Mouse (Mus musculus) midbrain, embryonic 11.5 days (tissue): ENCODE results near the gene Ugt1a6b. TPM values are rescaled to one million over a fixed set of nuclear protein-coding genes. Genes with fewer than 3 reads are reported as not detected.
A peak's percentile ranks its signal among the peaks of the same experiment; 100 is the strongest.
"Not testable (repeated sequence)": the region's sequence is repeated elsewhere in the genome, so short reads cannot be mapped to it uniquely, and the experiment has no call there.

Experiments
- ATAC-seq: fragments of 200-750 bp; cut with Nextera tagmentation; 2 replicates; pipeline ENCODE4 v1.8.0; 2017; ENCODE audit warnings: moderate TSS enrichment, moderate library complexity; ENCODE audit not compliant: low FRiP score
- DNase-seq: peaks from one replicate; pipeline ENCODE4 v3.0.0; 2015; ENCODE audit warnings: low spot score; ENCODE audit errors: missing footprints
- H3K27ac ChIP-seq: fragments of 300-500 bp; sonication (generic); 2 replicates; pipeline ENCODE4 v1.5.1; 2014; ENCODE audit warnings: low read depth, low read length
- H3K27me3 ChIP-seq: fragments of 300-500 bp; sonication (generic); 2 replicates; pipeline ENCODE4 v1.6.1; 2014; ENCODE audit warnings: mild to moderate bottlenecking, low read length, moderate library complexity, mixed read lengths; ENCODE audit not compliant: control insufficient read depth, insufficient read depth
- H3K36me3 ChIP-seq: fragments of 300-500 bp; sonication (generic); 2 replicates; pipeline ENCODE4 v1.6.1; 2014; ENCODE audit warnings: mild to moderate bottlenecking, low read length, moderate library complexity, mixed read lengths; ENCODE audit not compliant: control insufficient read depth, insufficient read depth
- H3K4me1 ChIP-seq: fragments of 300-500 bp; sonication (generic); 2 replicates; pipeline ENCODE4 v1.6.1; 2014; ENCODE audit warnings: low read length; ENCODE audit not compliant: control insufficient read depth, insufficient read depth
- H3K4me2 ChIP-seq: fragments of 300-500 bp; sonication (generic); 2 replicates; pipeline ENCODE4 v1.6.1; 2014; ENCODE audit warnings: mild to moderate bottlenecking, moderate library complexity
- H3K4me3 ChIP-seq: fragments of 300-500 bp; sonication (generic); 2 replicates; pipeline ENCODE4 v1.5.1; 2014; ENCODE audit warnings: low read depth, low read length
- H3K9ac ChIP-seq: fragments of 300-500 bp; sonication (generic); 2 replicates; pipeline ENCODE4 v1.6.1; 2014; ENCODE audit warnings: low read length
- H3K9me3 ChIP-seq: fragments of 300-500 bp; sonication (generic); 2 replicates; pipeline ENCODE4 v1.6.1; 2016; ENCODE audit warnings: low read length; ENCODE audit not compliant: control insufficient read depth
- WGBS: fragments of 180-500 bp; shearing (Covaris S2); extraction: QIAGEN DNeasy Blood & Tissue Kit; methylation state at CpG from one replicate; pipeline ENCODE4 v1.1.7; 2014; 5-methylcytosine and 5-hydroxymethylcytosine counted together
- polyA plus RNA-seq: library from polyadenylated mRNA; unstranded; fragments of >200 nt; fragmentation: Nextera tagmentation; extraction: Ambion mirVana; gene quantifications from 2 replicates; pipeline ENCODE4 v1.2.1, GENCODE M21; 2014

Ugt1a6b gene
- polyA plus RNA-seq, 1 experiment from 2014 or later, result not detected

DNA sequence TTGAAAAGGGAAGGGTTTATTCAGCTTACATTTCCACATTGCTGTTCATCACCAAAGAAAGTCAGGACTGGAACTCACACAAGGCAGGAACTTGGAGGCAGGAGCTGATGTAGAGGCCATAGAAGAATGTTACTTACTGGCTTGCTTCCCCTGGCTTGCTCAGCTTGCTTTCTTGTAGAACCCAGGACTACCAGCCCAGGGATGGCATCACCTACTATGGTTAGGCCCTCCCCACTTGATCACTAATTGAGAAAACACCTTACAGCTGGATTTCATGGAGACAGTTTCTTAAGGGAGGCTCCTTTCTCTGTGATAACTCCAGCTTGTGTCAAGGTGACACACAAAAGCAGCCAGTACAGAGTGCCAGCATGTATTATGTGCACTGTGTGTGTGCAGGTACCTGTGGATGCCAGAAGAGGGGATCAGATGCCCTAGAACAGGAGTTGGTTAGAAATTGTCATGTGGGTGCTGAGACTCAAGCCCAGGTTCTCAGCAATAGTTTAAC is 120.0 kb downstream of the Ugt1a6b start:
- ATAC-seq, result not testable (repeated sequence)

DNA sequence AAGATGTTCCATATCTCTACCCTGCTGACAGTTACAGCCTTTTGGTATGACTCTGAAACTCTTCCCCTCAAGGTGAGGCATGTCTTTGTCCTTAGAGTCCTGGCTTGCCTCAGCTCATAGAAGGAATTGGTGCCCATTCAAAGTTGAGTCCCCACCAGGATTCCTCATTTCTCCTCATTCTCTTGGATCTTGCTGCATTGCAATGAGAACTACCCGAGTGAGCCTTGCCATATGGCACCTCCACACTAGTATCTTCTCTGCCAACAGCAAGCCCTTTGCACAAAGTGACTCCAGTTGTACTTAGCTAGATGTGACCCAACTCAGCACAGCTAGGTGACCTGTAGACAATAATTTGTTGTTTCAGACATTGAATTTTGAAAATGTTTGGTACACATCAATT is 120.5 kb downstream of the Ugt1a6b start:
- Histone ChIP-seq H3K27ac (no peak overlapping the region), H3K9ac (no peak overlapping the region), H3K4me2 (no peak overlapping the region), H3K4me3 (no peak overlapping the region), H3K27me3 (no peaks in the 10 kb centered on the region), H3K36me3 (no peaks in the 10 kb centered on the region), H3K9me3 (peaks cover 37% of the 10 kb centered on the region), H3K4me1 (no peaks in the 10 kb centered on the region)
- 61% methylated on average over 1 of the region's 1 CpGs for WGBS
- ATAC-seq, result no peak
- DNase-seq, result no peak

More for the DNA sequence above, 120.0 kb downstream of the Ugt1a6b start:
- DNase-seq, result peak; percentile 73
- H3K9ac ChIP-seq, H3K4me2 ChIP-seq, H3K4me3 ChIP-seq, H3K36me3 ChIP-seq, H3K27me3 ChIP-seq, H3K4me1 ChIP-seq, H3K27ac ChIP-seq: not testable (repeated sequence)
- peaks cover 32% of the 10 kb centered on the region for H3K9me3 ChIP-seq

DNA sequence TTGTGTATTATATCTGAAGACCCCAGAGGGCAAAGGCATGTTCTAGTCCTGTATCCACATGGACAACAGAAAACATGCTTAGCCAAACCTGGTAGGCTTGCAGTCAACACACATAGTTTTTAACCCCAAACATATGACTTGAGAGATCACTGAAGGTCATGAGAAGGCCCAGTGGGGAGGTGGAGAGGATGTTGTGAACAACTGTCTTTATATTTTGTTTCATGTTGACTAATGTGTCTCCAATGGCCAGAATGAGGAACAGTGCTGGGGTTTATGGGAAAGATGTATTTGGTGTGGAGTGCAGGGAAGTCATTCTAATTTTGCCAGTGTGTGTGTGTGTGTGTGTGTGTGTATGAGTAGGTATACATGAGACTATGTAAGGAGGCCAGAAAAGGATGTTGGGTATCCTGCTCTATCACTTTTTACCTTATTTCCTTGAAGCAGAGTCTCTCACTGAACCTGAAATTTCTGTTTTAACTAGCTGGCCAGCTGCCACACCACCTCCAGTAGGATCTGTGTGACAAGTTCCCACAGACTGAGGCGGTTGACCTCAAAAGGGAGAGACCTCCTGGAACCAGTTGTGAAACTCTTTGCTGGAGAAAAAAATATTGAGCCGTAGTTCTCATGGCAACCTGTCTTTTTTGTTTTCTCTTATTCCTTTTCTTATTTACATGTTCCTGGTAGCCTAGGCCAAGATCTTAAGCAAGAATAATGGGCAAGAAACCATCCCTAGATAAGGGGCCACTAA is 121.2 kb downstream of the Ugt1a6b start:
- 68% methylated on average over 2 of the region's 2 CpGs for WGBS
- Histone ChIP-seq H3K9me3 (peaks cover 43% of the 10 kb centered on the region), H3K4me1 (no peaks in the 10 kb centered on the region), H3K27me3 (no peaks in the 10 kb centered on the region), H3K4me2 (no peak overlapping the region), H3K4me3 (no peak overlapping the region), H3K36me3 (no peaks in the 10 kb centered on the region), H3K9ac (no peak overlapping the region), H3K27ac (no peak overlapping the region)
- DNase-seq (no peak), ATAC-seq (no peak)

DNA sequence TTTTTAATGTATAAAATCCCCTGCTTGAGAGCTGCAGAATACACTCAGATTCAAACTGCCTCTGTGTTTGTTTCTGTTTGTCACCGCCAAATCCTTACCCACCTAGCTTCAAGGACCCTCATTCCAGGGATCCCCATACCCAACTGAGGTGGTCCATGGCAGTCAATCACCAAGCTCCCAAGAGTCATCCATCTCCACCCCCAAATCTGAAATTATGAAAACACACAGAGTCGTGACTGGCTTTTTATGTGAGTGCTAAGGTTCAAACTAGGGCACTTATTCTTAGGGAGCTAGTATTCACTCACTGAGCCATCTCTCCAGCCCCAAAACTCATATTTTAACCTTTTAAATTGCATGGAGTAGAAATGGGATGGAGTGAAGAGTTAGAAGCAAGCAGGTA is 122.2 kb downstream of the Ugt1a6b start:
- 44% methylated on average over 2 of the region's 2 CpGs for WGBS
- H3K4me3 ChIP-seq, H3K27ac ChIP-seq, H3K9ac ChIP-seq, ATAC-seq, H3K27me3 ChIP-seq, H3K4me1 ChIP-seq, H3K4me2 ChIP-seq, DNase-seq, H3K36me3 ChIP-seq: not testable (repeated sequence)
- H3K9me3 ChIP-seq, result peaks cover 54% of the 10 kb centered on the region

DNA sequence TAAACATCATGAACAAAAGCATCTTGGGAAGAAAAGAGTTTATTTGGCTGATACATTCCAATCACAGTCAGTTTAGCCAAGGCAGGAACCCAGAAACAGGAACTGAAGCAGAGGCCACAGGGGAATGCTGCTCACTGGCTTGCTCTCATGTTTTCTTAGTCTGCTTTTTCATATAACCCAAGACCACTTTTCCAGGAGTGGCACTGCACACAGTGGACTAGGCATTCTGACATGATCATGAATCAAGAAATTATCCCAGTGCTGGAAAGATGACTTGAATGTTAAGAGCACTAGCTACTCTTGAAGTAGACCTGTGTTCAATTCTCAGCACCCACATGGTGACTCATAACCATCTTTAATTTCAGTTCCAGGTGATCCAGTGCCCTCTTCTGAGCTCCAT is 122.7 kb downstream of the Ugt1a6b start:
- Histone ChIP-seq H3K27me3 (no peaks in the 10 kb centered on the region), H3K36me3 (no peaks in the 10 kb centered on the region), H3K4me2 (no peak overlapping the region), H3K4me3 (no peak overlapping the region), H3K9ac (no peak overlapping the region), H3K9me3 (peaks cover 59% of the 10 kb centered on the region), H3K27ac (no peak overlapping the region), H3K4me1 (no peaks in the 10 kb centered on the region)
- ATAC-seq (no peak), DNase-seq (no peak)

DNA sequence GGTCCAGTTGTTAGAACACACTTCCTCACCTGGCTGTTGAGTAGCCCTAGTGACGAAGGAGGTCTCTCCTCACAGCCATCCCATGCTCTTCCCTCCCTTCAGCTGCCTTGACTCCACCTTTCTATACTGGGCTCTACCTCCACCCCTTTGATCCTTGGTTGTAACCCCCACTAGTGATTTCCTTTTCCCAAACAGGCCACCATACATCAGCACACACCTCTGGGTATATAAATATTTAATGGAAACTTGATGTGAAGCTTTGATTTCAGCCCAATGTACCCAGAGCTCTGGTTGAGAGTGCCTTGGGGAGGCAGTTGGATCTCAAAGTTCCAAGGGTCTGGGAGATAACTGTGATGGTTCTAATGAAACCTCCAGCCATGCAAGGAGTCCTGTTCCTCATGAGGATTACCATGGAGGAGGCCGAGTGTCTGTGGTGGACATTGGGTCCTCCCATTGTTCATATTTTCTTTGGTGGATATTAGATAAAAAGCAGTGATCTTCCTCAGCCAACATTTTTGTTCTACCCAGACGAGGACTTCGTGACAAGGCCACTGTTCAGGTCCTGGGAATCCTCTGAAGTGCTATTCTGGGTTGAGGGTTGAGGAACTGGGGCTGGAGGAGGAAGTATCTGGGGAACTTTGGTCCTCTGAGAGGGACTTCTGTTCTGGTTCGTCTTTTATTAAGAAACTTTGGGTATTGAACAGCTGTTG is 123.8 kb downstream of the Ugt1a6b start, which contains the start of gene Mroh2a:
TSS of gene Mroh2a (plus strand) at position 317 of the 710 bp plus-strand sequence.
- WGBS, result 51% methylated on average over 5 of the region's 5 CpGs
- no peak within 1 kb of the TSS for H3K27ac ChIP-seq
- no peak within 1 kb of the TSS for H3K4me2 ChIP-seq
- no peak within 1 kb of the TSS for H3K9ac ChIP-seq
- DNase-seq, result no peak
- ATAC-seq, result no peak
- no peaks in the 10 kb centered on the region for H3K27me3 ChIP-seq
- no peaks in the 10 kb centered on the region for H3K36me3 ChIP-seq
- no peak within 1 kb of the TSS for H3K4me3 ChIP-seq
- H3K9me3 ChIP-seq, result peaks cover 69% of the 10 kb centered on the region
- no peaks in the 10 kb centered on the region for H3K4me1 ChIP-seq

DNA sequence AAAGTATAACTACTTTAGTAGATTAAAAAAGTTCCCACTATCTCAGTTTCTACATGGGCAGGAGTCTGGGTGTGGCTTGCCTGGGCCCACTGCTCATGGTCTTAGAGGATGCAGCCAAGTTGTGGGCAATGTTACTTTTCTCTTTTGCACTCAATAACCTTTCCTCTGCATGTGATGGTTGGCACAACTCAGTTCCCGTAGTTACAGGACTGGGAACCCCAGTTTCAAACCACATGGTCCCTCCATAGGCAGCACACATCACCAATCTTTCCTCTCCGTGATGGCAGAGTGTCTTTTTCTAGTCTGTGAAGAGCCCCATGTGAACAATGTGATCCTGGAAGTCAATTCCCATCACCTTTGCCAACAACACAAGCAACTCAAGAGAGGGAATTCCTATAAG is 124.4 kb downstream of the Ugt1a6b start:
- Histone ChIP-seq H3K4me1 (no peaks in the 10 kb centered on the region), H3K27ac (no peak overlapping the region), H3K4me3 (no peak overlapping the region), H3K9me3 (peaks cover 72% of the 10 kb centered on the region), H3K4me2 (no peak overlapping the region), H3K27me3 (no peaks in the 10 kb centered on the region), H3K36me3 (no peaks in the 10 kb centered on the region), H3K9ac (no peak overlapping the region)
- 59% methylated on average over 2 of the region's 2 CpGs for WGBS
- DNase-seq (no peak), ATAC-seq (no peak)

DNA sequence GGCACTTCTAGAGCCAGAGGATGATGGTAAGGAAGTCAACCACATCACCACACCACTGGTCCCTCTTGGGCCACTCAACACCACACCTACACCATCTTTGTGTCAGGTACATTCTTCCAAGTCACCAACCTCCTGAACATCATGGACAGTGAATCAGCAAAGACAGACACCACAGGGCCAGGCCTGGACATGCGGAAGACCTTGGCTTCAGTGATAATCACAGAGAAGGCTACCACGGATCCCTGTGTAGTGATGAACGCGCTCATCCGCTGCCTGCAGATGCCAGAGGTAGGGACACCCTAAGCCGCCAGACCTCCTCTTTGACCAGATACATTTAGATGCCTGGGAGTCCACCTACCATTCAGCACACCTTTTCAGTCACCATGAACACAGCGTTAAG is 125.1 kb downstream of the Ugt1a6b start:
- Histone ChIP-seq H3K4me3 (no peak overlapping the region), H3K27ac (no peak overlapping the region), H3K4me2 (no peak overlapping the region), H3K36me3 (no peaks in the 10 kb centered on the region), H3K9ac (no peak overlapping the region), H3K9me3 (peaks cover 79% of the 10 kb centered on the region), H3K4me1 (no peaks in the 10 kb centered on the region), H3K27me3 (no peaks in the 10 kb centered on the region)
- 0 out of 2 replicates have a peak, but pooled peaks have one; percentile 8 for ATAC-seq
- DNase-seq, result no peak
- WGBS, result 69% methylated on average over 7 of the region's 7 CpGs

DNA sequence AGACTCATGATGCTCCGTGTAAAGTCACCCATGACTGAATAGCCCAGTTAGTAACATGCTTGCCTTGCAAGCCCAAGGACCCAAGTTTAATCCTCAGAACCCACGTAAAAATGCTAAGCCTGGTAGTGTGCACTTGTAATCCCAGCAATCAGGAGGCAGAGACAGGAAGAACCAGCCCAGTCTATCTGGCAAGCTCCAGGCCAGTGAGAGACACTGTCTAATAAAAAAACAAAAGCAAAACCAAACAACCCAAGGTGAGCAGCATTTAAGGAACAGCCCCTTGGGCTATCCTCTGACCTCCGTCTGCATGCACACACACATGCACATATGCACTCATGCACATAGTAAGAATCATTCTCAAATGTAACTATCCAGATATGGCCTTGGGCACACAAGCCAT is 126.5 kb downstream of the Ugt1a6b start:
- peaks cover 93% of the 10 kb centered on the region for H3K9me3 ChIP-seq
- no peak for ATAC-seq
- no peak overlapping the region for H3K9ac ChIP-seq
- H3K36me3 ChIP-seq, result no peaks in the 10 kb centered on the region
- no peak overlapping the region for H3K27ac ChIP-seq
- 78% methylated on average over 3 of the region's 3 CpGs for WGBS
- H3K4me1 ChIP-seq, result no peaks in the 10 kb centered on the region
- no peak overlapping the region for H3K4me3 ChIP-seq
- DNase-seq, result no peak
- no peak overlapping the region for H3K4me2 ChIP-seq
- no peaks in the 10 kb centered on the region for H3K27me3 ChIP-seq
